Mouse (Mus musculus) gastrocnemius, postnatal 25 days (tissue): ENCODE measurements around the gene Lbhd2. TPM values are rescaled to one million over a fixed set of nuclear protein-coding genes. Genes with fewer than 3 reads are reported as not detected.

Experiments used
- DNase-seq: peaks from one replicate; pipeline ENCODE4 v3.0.0; 2022
- total RNA-seq, 2 experiments: library from RNA; stranded (reverse); gene quantifications; 1 replicate in 1 of 2; 2 replicates in 1 of 2; pipeline ENCODE4 v1.2.3; 2021

Gene Lbhd2
- total RNA-seq, 2 experiments from 2014 or later, result not detected

DNA sequence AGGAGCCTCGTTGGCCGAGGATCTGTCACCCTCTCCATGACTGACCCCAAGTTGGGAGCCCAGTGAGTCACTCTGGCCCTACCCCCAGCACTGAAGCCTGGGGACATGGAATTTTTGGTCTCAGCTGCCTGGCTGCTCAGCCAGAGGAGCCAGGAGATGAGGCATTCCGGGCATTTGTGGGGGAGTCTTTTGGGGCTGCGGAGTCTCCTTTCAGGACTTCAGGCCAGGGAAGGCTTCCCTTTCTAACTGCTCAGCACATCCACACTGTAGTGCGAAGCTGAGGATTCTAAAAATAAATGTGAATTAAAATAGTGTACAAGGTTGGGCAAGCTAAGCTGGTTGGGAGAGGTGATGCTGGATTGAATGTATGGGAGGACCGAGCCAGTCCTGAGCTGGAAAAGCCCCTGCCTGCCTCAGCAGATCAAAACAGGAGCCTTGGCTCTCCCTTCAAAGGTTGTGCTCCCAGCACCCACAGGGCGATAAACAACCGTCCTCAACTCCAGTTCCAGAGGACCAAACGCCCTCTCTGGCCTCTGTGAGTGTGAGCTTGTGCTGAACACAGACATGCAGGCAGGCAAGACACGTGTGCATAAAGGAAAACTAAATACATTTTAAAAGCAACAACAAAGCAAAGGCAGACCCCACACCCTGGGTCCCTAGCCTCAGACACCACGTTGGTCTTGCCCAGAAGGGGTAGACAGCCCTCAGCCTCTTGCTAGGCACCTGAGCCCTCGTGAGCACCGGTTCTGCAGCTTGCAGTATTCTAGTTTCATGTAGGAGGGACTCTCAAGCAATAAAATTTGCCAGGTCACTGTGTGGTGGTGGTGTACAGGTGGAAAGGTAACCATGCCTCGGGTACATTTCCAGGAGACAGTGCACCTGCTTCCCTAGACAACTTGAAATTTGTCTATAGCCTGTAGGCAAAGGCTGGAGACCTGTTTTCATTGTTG is 24.5 kb downstream of the Lbhd2 start:
- peak; percentile 75 for DNase-seq

DNA sequence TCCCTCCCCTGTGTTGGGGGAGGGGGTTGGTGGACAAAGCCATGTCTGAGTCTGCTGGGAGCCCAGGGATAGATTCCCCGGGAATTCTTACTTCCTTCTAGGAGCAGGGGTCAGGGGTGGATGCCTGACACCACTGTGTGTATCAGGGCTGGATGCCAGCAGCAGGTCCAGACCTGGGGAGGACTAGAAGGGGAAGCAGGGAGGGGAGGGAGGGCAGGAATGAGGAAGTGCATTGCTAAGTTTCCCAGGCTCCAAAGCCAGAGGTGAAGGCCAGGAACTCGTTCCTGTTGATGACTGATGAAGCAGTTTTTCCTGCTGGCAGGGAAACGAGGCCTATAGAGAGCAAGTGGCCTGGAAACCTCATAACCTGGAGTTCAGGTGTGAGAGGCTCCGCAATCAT is 25.5 kb downstream of the Lbhd2 start:
- DNase-seq, result no peak

DNA sequence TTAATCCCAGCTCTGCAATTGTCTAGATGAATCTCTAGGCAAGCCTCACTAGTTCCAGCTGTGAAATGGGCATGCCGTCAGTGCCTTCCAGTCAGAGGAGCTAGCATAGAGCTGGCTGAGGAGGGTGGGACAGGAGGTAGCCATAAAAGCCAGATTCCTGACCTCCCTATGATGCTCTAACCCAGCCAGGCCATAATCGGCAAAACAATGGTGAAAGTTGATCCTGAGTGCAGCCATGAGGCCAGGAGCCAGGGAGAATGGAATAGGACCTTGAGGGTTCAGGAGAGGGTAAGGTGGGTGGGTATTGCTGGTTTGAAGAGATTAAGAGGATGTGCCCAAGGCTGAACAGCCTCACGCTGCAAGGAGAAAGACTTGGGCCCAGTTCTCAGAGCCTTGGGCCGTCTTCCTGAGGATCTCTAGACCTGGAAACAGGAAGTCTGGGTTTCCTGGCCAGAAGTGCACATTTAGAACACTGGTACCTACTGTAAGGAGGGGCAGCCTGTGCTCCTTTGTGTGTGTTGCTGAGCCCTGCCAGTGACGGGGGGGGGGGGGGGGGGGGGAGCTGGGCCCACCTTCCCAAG is 26.2 kb downstream of the Lbhd2 start:
- DNase-seq, result no peak

DNA sequence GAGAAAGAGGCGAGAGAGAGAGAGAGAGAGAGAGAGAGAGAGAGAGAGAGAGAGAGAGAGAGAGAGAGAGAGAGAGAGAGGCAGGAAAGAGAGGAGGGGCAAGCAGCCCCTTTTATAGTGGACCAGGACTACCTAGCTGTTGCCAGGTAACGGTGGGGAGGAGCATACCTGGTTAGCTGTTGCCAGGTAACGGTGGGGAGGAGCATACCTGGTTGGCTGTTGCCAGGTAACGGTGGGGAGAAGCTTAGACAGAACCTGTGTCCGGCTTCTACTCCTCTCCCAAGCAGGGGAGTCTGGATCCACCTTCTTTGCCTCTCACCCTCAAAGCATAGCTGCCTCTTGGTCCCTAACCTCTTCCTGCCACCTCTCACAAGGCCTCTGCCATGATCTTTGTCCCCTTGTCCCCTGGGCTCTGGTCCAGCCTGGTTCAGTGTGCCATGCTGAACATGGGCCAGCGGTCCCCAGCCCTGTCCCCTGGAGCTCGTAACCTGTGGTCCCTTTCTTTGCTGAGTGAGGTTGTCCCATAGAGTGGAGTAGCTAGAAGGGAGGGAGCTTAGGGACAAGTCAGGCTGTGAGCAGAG is 27.6 kb downstream of the Lbhd2 start:
- DNase-seq, result no peak

DNA sequence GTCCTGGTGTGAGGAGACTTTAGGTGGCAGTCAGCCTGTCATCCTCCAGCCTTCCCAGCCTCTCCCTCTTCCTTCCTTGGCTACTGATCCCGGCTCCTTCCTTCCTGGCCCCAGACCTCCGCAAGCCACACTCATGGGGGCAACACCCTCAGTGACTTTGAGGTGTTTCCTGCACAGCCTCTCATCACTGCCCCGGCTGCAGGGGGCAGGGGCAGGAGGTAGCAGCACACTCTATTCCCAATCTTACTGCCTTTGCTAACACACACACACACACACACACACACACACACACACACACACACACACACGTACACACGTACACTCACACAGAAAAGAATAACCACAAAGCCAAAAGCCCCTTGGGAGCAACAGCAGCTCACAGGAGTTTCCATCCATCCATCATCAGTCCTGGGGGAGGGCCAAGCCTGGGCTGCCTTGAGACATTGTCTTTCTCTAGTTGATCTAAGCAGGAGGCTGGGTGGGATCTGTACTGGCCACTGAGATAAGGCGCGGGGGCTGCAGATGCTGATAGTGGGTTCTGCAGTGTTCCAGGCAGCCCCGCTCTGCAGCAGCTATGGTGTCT is 28.2 kb downstream of the Lbhd2 start:
- DNase-seq, result no peak

DNA sequence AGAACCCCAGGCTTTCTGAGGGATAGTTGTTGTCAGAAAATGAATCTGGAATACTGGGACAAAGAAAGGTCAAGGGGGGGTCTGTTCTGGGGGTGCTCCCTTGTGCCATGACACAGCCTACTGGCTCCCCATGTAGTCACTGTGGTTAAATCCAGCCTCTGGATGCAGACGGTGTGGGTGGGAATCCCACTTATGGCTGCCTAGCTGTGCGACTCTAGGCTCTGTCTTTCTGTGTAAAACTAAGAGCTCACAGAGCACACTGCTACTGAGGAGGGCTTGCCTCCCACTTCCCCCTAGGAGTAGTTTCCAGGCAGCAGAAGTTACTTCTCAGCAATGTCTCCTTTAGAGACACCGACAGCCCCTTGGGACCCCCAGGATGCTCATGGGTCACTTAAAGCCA is 29.6 kb downstream of the Lbhd2 start:
- DNase-seq, result no peak

DNA sequence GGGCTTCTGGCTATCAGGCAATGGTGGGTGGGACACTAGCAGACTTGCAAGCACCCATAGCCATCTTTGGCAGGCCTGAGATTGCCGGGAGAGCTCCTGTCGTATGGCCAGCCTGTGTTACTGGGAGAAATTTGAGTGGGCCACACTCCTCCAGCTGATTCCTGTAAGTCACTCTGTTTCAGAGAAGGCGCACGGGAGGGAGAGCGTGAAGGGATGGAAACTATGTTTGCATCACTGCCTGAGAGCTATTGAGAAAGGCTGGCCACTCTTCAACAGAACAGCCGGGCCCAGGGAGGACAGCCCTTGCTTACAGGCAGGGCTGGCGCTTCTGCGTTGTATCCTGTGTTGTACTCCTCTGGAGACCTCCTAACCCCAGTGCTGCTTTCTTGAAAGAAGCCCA is 30.0 kb downstream of the Lbhd2 start:
- DNase-seq, result no peak

DNA sequence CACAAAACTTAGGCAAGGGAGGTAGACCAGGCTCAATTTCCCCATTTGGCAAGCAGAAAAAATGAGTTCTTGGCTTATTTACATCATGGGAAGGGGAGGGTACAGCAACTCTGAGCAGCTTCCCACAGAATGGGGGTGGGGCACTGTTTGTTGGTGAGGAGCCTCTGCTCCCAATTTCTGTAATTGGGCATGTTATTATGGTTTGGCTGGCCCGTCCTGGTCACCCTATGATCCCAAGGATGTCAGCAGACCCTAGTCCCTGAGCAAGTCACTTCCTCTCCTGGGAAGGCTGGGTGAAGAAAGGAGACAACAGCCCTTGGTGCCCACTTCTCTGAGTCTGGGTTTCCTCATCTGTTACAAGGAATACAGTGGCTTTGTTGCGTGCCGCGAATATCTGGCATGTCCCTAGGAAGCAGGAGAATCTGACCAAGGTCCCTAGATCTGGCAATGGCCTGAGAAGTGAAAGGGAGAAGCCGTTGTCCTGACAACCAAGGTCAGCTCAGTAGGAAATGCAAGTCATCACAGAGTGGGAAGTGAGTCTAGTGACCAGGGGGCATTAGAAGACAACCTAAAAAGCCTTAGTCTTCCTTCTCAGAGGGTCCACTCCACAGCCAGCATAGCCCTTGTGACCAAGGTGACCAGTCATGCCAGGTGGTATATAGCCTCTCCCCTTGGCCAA is 30.8 kb downstream of the Lbhd2 start:
- no peak for DNase-seq

DNA sequence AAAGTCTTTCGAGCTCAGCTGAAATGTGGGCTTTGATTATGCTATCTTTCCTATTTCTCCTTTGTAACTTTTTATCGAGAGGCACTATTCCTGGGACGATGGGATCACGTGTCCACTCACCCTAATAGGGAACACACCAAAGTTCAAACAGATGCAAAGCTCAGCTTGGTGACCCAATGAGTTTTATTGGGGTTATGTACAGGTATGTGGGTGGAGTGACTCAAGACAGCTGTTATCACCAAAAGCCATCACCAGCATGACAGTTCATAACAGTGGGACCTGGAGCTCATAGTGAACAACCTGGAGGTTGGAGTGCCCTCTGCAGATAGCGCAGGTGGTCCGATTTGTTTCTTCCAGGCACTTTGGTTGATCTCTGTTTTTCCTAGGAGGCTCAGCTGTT is 32.2 kb downstream of the Lbhd2 start:
- no peak for DNase-seq

DNA sequence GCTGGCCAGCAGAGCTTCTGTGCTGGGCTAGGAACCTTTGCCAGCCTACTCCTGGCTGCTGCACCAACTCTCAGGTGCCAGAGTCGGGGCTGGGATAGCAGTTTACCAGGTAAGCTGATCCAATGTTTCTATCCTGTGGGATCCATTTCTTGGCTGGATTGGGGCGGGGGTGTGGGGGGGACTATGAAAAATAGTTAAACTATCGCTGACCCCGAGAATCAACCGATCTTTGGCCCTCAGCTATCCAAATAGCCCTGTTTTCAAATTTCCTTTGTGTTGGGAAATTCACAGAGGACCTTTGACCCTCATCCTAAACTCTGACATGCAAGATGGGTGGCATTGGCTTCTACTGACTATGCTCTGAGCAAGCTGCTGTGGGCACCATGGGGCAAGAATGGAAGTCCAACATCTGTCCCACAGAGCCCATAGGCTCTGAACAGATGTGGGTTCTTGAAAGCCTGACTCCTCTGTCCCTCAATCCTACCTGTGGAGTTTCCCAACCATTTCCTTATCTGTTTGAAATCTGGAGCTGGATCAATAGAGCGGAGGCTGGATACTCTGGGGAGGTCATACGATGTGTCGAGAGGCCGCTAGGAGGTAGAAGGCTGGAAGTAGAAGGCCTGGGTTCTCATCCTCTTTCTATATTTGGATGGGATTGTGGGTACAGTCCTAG is 34.2 kb downstream of the Lbhd2 start:
- DNase-seq, result no peak

DNA sequence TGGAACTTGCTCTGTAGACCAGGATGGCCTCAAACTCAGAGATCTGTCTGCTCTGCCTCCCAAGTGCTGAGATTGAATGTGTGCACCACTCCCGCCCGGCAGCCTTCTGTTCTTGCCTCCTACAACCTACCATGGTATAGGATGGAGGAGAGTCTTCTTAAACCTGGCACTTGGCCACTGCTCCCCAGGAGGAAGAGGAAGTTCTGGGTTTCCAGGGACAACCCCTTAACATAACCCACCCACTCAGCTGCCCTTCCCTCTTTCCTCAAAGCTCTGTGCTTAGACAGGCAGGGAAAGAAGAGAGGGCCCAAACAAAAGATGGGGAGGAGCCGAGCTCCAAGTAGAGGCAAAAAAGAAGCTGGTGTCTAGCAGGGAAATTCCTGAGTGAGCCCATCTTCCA is 34.9 kb downstream of the Lbhd2 start:
- DNase-seq, result no peak

DNA sequence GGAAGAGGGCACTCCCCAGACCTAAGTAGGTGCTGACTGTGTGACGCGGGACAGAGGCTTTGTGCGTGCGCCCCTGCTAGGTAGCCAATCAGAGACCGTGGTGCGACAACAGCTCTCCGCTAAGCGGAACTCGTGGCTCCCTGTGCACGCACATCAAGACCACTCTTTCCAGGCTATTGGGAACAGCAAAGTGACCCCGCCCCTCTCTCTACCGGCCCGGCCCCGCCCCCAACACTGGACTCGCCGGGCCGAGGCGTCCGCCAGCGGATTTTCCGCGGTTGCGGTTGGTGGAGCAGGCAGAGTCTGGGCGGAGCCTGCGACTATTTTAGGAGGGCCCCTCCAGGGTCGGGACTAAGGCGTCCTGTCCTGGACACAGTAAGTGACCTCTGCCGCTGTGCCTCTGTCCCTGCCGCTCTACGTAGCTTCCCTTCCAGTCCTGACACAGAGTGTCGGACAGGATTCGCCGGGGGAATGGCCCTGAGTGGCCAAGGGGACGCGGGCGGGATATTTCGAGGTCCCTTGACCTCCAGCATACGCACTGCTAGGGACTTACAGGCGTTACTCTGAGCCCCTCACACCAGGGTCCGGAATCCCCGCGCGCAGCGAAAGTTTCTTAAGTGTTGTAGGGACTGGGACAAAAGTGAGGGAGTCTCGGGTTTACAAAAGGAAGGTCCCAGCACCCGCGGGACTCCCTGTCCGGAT is 35.9 kb downstream of the Lbhd2 start, which contains the start of gene Tnfaip2:
TSS of gene Tnfaip2 (plus strand) at position 161 of the 702 bp plus-strand sequence.
- peak; percentile 89 for DNase-seq

DNA sequence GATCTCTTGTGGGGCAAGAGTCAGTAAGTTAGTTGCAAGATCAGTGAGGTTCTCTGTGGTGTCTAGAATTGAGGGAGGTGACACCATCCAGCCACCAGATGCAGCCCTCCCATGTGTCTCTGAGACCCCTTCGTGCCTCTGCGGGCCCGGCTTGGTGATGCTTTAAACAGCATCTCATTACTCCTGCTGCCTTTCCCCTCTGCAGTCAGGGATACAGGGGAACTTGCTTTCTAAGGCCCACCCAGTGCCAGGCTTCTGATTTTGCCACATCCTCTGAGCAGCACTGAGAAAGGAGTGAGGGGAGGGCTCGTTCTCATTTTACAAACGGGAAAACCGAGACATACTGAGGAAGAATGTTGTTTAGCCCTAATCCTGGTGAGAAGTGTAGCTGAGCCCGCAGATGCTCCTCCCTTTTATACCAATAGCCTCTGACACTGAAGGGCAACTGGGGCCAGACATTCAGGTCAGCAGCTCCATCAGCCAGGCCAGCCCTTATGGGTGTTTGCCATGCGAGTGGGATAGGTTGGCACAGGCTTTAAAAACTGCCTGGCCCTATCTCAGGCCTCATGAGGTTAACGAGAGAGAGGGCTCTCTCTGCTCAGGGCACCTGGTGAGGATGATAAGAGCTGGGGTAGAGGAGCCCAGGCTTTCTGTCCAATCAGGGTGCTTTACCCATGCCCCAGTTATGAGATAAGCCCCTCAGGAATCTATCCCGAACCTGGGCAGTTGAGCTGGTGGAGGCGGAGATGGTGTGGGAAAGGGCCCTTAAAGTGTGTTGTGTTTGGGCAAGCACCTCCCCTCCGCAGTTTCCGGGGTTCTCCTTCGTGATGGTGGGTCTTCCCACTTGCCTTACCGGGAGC is 36.6 kb downstream of the Lbhd2 start:
- no peak for DNase-seq

DNA sequence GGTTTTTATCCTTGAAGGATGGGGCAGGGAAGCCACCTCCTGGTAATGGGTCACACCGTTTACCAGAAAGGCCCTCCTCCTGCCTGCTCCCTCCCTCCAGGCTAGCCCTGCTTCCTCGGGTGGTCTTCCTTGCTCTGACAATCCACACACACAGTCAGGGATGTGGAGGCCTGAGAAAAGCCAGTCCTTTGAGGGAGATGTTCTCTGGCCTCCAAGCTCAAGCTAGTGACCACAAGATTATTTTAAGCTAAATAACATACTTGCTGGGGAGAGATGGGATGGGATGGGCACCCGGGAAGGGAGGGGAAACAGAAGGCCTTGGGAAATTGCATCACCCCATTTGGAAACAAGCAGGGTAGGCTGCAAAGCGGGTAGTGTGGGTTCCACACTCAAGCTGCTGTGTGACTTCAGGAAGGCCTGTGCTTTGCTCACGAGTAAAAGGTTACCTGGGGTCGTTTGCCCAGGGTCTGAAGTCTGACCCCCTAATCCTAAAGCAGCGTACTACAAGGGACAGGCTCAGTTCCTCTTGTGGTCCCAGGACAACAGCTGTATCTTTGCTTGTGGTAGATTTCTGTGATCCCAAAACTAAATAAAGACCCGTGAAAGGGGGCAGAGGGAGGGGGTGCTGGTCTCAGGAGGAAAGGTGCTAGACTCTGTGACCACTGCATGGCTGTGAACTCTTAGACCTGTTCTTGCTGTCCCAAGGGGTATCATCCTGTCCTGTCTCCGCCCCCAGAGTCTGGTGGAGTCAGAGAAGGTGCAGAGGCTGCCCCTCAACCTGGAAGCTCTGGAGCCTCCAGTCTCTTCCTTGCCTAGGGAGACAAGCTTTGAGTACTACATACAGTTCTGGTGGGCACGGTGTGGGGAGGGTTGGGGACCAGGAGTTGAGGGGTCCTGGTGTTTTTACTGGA is 37.6 kb downstream of the Lbhd2 start:
- no peak for DNase-seq

DNA sequence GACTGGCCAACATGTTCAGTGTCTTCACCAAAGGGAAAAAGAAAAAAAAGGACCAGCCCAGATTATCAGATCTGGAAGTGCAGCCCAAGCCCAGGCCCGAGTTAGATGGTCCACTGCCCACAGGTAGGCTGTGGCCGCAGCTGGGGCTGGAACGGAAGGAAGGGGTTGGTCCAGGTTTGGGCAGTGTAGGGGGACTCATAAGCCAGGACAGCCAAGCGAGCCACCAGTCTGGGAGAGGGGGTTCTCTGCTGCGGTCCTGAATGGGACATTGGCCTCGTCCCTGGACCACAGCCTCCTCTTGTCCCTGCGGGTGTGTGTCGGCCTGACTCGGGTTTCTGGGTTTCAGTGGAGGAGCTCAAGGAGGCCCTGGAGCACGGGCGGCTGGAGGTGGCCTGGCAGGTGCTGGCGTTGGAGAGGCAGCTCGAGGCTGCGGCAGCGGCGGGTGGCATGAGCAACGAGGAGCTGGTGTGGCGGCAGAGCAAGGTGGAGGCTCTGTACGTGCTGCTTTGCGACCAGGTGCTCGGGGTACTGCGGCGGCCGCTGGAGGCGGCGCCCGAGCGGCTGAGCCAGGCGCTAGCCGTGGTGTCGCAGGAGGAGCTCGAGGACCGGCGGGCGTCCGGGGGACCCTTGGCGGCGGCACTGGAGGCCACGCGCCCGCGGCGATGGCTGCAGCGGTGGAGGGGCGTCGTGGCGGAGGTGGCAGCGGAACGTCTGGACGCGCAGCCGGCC is 38.7 kb downstream of the Lbhd2 start:
- no peak for DNase-seq

DNA sequence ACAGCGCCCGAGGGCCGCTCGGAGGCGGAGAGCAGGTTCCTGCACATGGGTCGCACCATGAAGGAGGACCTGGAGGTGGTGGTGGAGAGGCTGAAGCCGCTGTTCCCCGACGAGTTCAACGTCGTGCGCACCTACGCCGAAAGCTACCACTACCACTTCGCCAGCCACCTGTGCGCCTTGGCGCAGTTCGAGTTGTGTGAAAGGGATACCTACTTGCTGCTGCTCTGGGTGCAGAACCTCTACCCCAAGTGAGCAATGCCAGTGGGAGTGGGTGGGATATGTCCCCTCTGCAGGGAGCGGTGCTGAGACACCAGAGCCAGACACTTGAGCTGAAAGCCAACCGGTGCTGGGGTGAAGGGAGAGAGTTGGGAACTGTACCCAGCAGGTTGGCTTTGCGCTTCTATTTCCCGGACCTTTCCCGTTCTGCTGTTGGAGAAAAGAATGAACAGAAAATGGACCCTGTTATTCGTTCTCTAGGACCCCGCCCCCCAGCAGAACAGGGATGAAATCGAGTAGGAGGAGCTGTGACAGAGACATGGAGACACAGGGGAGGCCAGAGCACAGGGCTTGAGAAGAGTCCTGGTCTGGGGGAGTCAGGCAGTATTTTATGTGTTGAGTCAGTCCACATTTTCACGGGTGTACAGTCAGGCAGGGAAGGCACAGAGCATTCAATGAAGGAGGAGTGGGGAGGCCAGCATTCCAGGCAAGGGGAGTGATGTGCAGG is 39.4 kb downstream of the Lbhd2 start:
- no peak for DNase-seq

DNA sequence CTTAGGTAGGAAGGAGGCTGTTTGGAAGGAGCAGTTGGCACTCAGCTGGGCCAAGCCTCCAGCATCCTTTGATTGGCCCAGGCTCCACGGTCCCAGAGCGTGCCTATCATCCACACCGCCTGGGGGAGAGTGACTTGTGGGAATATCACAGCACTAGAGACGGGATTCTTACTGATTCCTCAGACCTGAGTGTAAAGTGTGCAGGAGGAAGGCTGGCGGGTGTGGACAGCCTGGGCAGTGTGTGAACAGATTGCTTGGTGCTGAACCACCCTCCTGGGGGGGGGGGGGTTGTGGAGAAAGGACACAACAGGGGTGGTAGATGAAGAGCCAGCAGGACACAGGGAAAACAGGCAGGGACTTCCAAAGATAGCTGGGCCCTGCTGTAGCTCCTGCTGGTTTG is 40.1 kb downstream of the Lbhd2 start:
- DNase-seq, result no peak

DNA sequence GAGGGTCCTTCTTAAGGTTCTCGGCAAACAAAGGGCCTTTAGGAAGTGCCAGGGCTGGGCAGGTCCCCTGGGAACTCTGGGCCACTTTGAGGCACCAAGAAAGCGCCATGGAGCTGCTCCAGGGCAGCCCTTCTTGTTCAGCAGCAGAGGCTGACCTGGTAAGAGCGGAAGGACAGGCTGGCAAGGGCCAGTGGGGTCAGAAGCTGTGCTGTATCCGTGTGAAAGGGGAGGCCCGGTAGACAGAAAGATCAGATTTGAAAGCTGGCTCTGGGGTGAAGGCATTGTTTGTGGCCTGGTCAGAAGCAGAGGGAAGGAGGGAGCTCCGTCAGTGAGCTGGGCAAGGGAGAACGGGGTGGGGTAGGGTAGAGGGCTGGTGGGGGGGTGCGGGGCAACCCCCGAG is 40.7 kb downstream of the Lbhd2 start:
- DNase-seq, result no peak
